Mouse (Mus musculus) limb, embryonic 14.5 days (tissue): ENCODE data around the gene Bmp2k. TPM values are rescaled to one million over a fixed set of nuclear protein-coding genes. Genes with fewer than 3 reads are reported as not detected.
"Not testable (repeated sequence)": the region's sequence is repeated elsewhere in the genome, so short reads cannot be mapped to it uniquely, and the experiment has no call there.

ENCODE experiments used
- ATAC-seq: fragments of 200-750 bp; cut with Nextera tagmentation; 2 replicates; pipeline ENCODE4 v1.8.0; 2017; ENCODE audit warnings: low read depth, moderate number of reproducible peaks, moderate TSS enrichment; ENCODE audit not compliant: low FRiP score
- DNase-seq: peaks from one replicate; pipeline ENCODE4 v3.0.0-alpha.2; 2015; ENCODE audit warnings: low spot score
- H3K27ac ChIP-seq: fragments of 300-500 bp; sonication (generic); replicated peaks from 2 replicates; pipeline ENCODE4 v1.5.1; 2014; ENCODE audit warnings: low read depth, mild to moderate bottlenecking, low read length, moderate library complexity, mixed read lengths
- H3K27me3 ChIP-seq: fragments of 300-500 bp; sonication (generic); 2 replicates; pipeline ENCODE4 v1.6.1; 2014; ENCODE audit warnings: low read length, mixed read lengths; ENCODE audit not compliant: control insufficient read depth, insufficient read depth
- H3K36me3 ChIP-seq: fragments of 300-500 bp; sonication (generic); 2 replicates; pipeline ENCODE4 v1.6.1; 2014; ENCODE audit warnings: mild to moderate bottlenecking, low read length, moderate library complexity, mixed read lengths; ENCODE audit not compliant: control insufficient read depth, insufficient read depth
- H3K4me1 ChIP-seq: fragments of 300-500 bp; sonication (generic); 2 replicates; pipeline ENCODE4 v1.6.1; 2014; ENCODE audit warnings: antibody characterized with exemption, low read length, mixed read lengths; ENCODE audit not compliant: control insufficient read depth, insufficient read depth
- H3K4me2 ChIP-seq: fragments of 300-500 bp; sonication (generic); replicated peaks from 2 replicates; pipeline ENCODE4 v1.6.1; 2014; ENCODE audit warnings: low read depth, mild to moderate bottlenecking, low read length, moderate library complexity; ENCODE audit not compliant: severe bottlenecking
- H3K4me3 ChIP-seq: fragments of 300-500 bp; sonication (generic); replicated peaks from 2 replicates; pipeline ENCODE4 v1.5.1; 2014; ENCODE audit warnings: low read length
- H3K9ac ChIP-seq: fragments of 300-500 bp; sonication (generic); 2 replicates; pipeline ENCODE4 v1.6.1; 2014; ENCODE audit warnings: mild to moderate bottlenecking, low read depth, low read length, moderate library complexity; ENCODE audit not compliant: severe bottlenecking
- H3K9me3 ChIP-seq: fragments of 300-500 bp; sonication (generic); 2 replicates; pipeline ENCODE4 v1.6.1; 2016; ENCODE audit warnings: low read length; ENCODE audit not compliant: control insufficient read depth
- POLR2A ChIP-seq: fragments of 200-500 bp; IDR thresholded peaks from 2 replicates; pipeline ENCODE4 v1.8.0; 2012; ENCODE audit warnings: inconsistent platforms, mild to moderate bottlenecking, moderate library complexity, borderline replicate concordance; ENCODE audit not compliant: insufficient read depth, insufficient read length; ENCODE audit errors: extremely low read depth
- WGBS: fragments of 180-500 bp; shearing (Covaris S2); extraction: QIAGEN DNeasy Blood & Tissue Kit; methylation state at CpG from one replicate; pipeline ENCODE4 v1.1.7; 2014; 5-methylcytosine and 5-hydroxymethylcytosine counted together
- polyA plus RNA-seq, 2 experiments: library from polyadenylated mRNA; depleted of rRNA in 1 of 2; stranded (reverse) in 1 of 2; unstranded in 1 of 2; fragments of >200 nt; fragmentation: Nextera tagmentation in 1 of 2; extraction: Ambion mirVana in 1 of 2; gene quantifications; 2 replicates each; pipeline versions ENCODE4 v1.2.1 to v1.2.3; 2012 to 2014

Bmp2k gene
- polyA plus RNA-seq, 2 experiments: 5.1 to 10.1 TPM

DNA sequence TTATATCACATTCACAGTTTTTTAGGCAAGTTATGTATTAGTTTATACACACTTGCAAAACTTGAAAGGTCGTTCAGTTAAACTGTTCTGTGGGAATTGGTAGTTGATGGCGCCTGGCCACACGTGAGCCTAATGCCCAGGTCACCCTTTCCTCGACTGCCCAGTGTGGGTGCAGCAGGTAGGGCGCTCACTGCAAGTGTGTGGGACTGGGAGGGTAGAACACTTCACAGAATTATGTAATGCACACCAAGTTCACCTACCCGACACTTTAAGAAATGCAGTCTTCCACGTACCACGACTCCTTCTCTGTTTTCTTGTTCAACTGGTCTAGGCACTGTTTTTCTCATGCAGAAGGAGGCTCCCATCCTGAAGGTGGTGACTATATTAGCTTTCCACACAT, 30.5 kb downstream of the Bmp2k start:
- DNase-seq: no peak
- Histone ChIP-seq H3K4me2 (no peak overlapping the region), H3K9ac (no peak overlapping the region), H3K27ac (no peak overlapping the region), H3K27me3 (no peaks in the 10 kb centered on the region), H3K4me3 (no peak overlapping the region), H3K9me3 (no peaks in the 10 kb centered on the region), H3K36me3 (no peaks in the 10 kb centered on the region), H3K4me1 (no peaks in the 10 kb centered on the region)
- TF ChIP-seq POLR2A: no peak
- 85% methylated on average over 8 of the region's 8 CpGs for WGBS
- ATAC-seq: no peak

DNA sequence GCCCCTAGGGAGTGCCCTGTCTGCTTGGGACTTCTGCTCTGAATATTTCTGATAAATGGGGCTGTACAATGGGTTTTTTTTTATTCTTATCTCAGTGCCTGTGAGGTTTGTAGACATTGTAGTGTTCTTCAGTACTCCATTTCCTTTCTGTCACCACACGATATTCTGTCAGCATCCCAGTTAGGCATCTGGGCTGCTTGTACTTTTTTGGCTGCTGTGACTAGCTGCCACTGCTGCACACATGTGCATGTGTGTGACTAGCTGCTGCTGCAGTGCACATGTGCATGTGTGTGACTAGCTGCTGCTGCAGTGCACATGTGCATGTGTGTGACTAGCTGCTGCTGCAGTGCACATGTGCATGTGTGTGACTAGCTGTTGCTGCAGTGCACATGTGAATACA, 31.4 kb downstream of the Bmp2k start:
- H3K36me3 ChIP-seq, H3K9ac ChIP-seq, ATAC-seq, H3K4me3 ChIP-seq, DNase-seq, H3K9me3 ChIP-seq, H3K27ac ChIP-seq, H3K27me3 ChIP-seq, H3K4me1 ChIP-seq, H3K4me2 ChIP-seq: not testable (repeated sequence)
- whole genome bisulfite sequencing: 78% methylated on average over 1 of the region's 1 CpGs

DNA sequence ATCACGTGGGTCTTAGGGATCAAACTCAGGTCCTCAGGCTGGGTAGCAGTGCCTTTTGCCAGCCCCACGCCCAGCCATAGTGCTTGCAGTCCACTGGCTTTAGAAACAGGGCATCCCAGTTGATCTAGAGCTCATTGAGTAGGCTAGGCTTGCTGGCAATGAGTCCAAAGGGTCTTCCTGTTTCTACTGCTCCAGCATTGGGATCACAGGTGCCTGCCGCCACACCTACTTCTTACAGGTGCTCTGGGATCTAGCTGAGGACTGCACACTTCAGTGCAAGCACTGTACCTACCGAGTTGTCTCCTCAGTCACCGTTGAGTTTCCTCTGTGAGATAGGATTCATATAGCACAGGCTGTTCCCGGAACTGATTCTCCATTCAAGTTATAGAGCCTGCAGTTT, 34.3 kb downstream of the Bmp2k start:
- Histone ChIP-seq H3K9me3 (no peaks in the 10 kb centered on the region), H3K27ac (no peak overlapping the region), H3K4me2 (no peak overlapping the region), H3K4me3 (no peak overlapping the region), H3K9ac (no peak overlapping the region), H3K27me3 (no peaks in the 10 kb centered on the region), H3K36me3 (no peaks in the 10 kb centered on the region), H3K4me1 (no peaks in the 10 kb centered on the region)
- no peak for TF ChIP-seq POLR2A
- 87% methylated on average over 6 of the region's 6 CpGs for WGBS
- no peak for DNase-seq
- ATAC-seq: no peak

DNA sequence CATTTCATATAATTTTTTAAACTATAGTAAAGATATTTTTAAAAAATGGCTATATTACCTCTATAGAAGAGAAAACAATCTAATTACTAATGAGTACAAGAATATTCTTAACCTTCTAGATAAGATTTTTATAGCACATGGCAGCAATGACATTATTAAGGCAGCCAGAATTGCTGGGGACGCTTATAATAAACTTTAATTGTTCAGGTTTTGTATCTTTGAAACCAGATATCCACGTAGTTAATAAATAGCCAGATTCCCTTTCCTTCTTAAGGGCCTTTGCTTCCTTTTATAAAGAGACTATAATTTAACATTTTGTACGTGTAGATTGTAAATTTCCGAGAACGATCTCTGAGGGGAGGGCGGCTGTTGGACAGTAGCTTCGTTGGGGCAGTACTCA, 47.8 kb downstream of the Bmp2k start:
- TF ChIP-seq POLR2A: no peak

DNA sequence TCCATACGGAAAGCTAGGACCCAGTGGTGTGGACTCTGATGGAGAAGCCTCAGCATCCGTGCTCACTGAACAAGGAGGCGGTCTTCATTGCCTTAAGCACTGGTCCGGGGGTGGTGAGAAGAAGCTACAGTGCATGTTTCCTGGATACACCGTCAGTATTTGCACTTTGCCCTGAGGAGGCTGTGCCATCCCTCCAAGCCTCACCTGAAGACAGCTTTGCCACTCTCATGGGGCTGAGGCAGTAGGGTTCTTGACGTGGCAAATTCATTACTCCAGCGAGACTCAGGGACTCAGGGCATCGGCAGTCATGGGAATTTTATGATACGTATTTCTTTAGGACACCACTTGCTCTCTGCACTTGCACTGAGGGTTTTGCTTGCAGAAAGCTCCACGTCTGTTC, 49.2 kb downstream of the Bmp2k start:
- no peak for DNase-seq
- H3K9me3 ChIP-seq: no peaks in the 10 kb centered on the region
- no peaks in the 10 kb centered on the region for H3K27me3 ChIP-seq
- H3K4me1 ChIP-seq: no peaks in the 10 kb centered on the region
- no peak overlapping the region for H3K4me3 ChIP-seq
- no peaks in the 10 kb centered on the region; the same call in 1 of the 2 replicates for H3K36me3 ChIP-seq
- no peak overlapping the region for H3K27ac ChIP-seq
- no peak overlapping the region for H3K9ac ChIP-seq
- ATAC-seq: no peak
- 84% methylated on average over 10 of the region's 10 CpGs for WGBS
- no peak overlapping the region for H3K4me2 ChIP-seq
- no peak for TF ChIP-seq POLR2A

More for the DNA sequence above, 47.8 kb downstream of the Bmp2k start:
- H3K27me3 ChIP-seq: no peaks in the 10 kb centered on the region
- H3K4me1 ChIP-seq: no peaks in the 10 kb centered on the region
- H3K9ac ChIP-seq: no peak overlapping the region
- H3K4me3 ChIP-seq: no peak overlapping the region
- no peaks in the 10 kb centered on the region for H3K9me3 ChIP-seq
- no peaks in the 10 kb centered on the region; the same call in 1 of the 2 replicates for H3K36me3 ChIP-seq
- DNase-seq: no peak
- 51% methylated on average over 7 of the region's 7 CpGs for WGBS
- H3K27ac ChIP-seq: no peak overlapping the region
- H3K4me2 ChIP-seq: no peak overlapping the region
- ATAC-seq: no peak

DNA sequence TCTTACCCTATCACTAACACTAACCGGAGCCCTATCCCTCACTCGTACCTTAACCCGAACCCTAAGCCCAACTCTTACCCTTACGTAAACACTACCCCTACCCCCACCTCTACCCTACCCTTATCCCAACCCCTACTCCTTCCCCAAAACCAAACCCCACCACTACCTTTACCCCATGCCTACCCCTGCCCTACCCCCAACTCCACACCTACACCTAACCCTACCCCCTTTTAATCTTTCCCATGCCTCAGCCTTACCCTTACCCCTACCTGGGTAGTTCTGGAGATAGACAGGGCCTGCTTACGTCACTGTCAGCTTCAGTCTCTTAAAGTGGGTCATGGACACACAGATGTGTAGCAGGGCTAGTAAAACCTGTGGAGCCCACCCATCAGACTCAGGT, 51.4 kb downstream of the Bmp2k start:
- 95% methylated on average over 5 of the region's 5 CpGs for WGBS
- no peak for TF ChIP-seq POLR2A

More for the DNA sequence above, 51.4 kb downstream of the Bmp2k start:
- H3K4me1 ChIP-seq: no peaks in the 10 kb centered on the region
- no peak overlapping the region for H3K4me2 ChIP-seq
- no peak overlapping the region for H3K9ac ChIP-seq
- no peaks in the 10 kb centered on the region for H3K27me3 ChIP-seq
- no peaks in the 10 kb centered on the region; the same call in 1 of the 2 replicates for H3K36me3 ChIP-seq
- no peak overlapping the region for H3K4me3 ChIP-seq
- H3K27ac ChIP-seq: no peak overlapping the region
- no peaks in the 10 kb centered on the region for H3K9me3 ChIP-seq
- no peak for ATAC-seq
- no peak for DNase-seq
